Comparison of ENCODE assay signal across 10 mouse cellular contexts in genomic region chr6:124913721-124914285, GRCm38 (mm10). TPM values are rescaled to one million over a fixed set of nuclear protein-coding genes. Genes with fewer than 3 reads are reported as not detected.
DNase-seq lines count a peak whose midpoint lies in the region; ATAC-seq lines count a peak whose summit lies in the region.
"Had no signal": no experiment of that assay in that cellular context is flagged by ENCODE, and none has a peak within 500 bp of the region (broad histone marks: within the 10 kb centered on the region; RNA-seq: fewer than 3 reads in every experiment).

No protein-coding gene starts in this region.

- H3K9me3 ChIP-seq in heart, embryonic 12.5 days (replicated peaks), result no peaks in the 10 kb centered on the region
- H3K9me3 ChIP-seq in embryonic facial prominence, embryonic 10.5 days, result no peaks in the 10 kb centered on the region
- H3K9me3 ChIP-seq in hindbrain, embryonic 14.5 days (ENCODE audit: control insufficient read depth, low read length), result no peaks in the 10 kb centered on the region
- H3K9me3 ChIP-seq in midbrain, embryonic 10.5 days (replicated peaks), result no peaks in the 10 kb centered on the region

- H3K36me3 ChIP-seq in heart, embryonic 12.5 days, result peaks cover 21% of the 10 kb centered on the region
- H3K36me3 ChIP-seq in embryonic facial prominence, embryonic 10.5 days (replicated peaks), result peaks cover 36% of the 10 kb centered on the region
- peaks cover 28% of the 10 kb centered on the region for H3K36me3 ChIP-seq in hindbrain, embryonic 14.5 days (replicated peaks; ENCODE audit: control insufficient read depth, insufficient read depth)
- peaks cover 31% of the 10 kb centered on the region for H3K36me3 ChIP-seq in midbrain, embryonic 10.5 days

- H3K4me1 ChIP-seq in heart, embryonic 12.5 days (replicated peaks), result peaks cover 58% of the 10 kb centered on the region
- peaks cover 71% of the 10 kb centered on the region for H3K4me1 ChIP-seq in embryonic facial prominence, embryonic 10.5 days
- peaks cover 40% of the 10 kb centered on the region for H3K4me1 ChIP-seq in hindbrain, embryonic 14.5 days (replicated peaks; ENCODE audit: control insufficient read depth, insufficient read depth, low read length)
- peaks cover 77% of the 10 kb centered on the region for H3K4me1 ChIP-seq in midbrain, embryonic 10.5 days

- no peak overlapping the region for H3K4me3 ChIP-seq in heart, embryonic 12.5 days
- peak overlapping the region; percentile 25; the same call in 1 of the 2 replicates for H3K4me3 ChIP-seq in embryonic facial prominence, embryonic 10.5 days
- no peak overlapping the region for H3K4me3 ChIP-seq in hindbrain, embryonic 14.5 days (replicated peaks; ENCODE audit: low read length)
- peak overlapping the region; percentile 25; the same call in 1 of the 2 replicates for H3K4me3 ChIP-seq in midbrain, embryonic 10.5 days

- WGBS in heart, embryonic 12.5 days, result 79% methylated on average over 14 of the region's 14 CpGs
- WGBS in embryonic facial prominence, embryonic 10.5 days, result 58% methylated on average over 14 of the region's 14 CpGs
- WGBS in hindbrain, embryonic 14.5 days, result 49% methylated on average over 14 of the region's 14 CpGs
- WGBS in midbrain, embryonic 10.5 days, result 57% methylated on average over 14 of the region's 14 CpGs

- H3K4me2 ChIP-seq in heart, embryonic 12.5 days, result no peak overlapping the region
- H3K4me2 ChIP-seq in hindbrain, embryonic 14.5 days (replicated peaks), result peak overlapping the region; percentile 100; the same call in 1 of the 2 replicates

- intact Hi-C loops in heart, postnatal 36 days (cut with DNase I), result loop anchor here (10.0 kb wide), 1 partner anchor 441 kb away; no protein-coding TSS in a partner anchor

- H3K9ac ChIP-seq in heart, embryonic 12.5 days, result peak overlapping the region; percentile 26; the same call in 1 of the 2 replicates
- 0 out of 2 replicates have a peak overlapping the region, but pooled peaks have one; percentile 100 for H3K9ac ChIP-seq in hindbrain, embryonic 14.5 days

- peaks cover 16% of the 10 kb centered on the region for H3K27me3 ChIP-seq in heart, embryonic 12.5 days (replicated peaks)
- H3K27me3 ChIP-seq in embryonic facial prominence, embryonic 10.5 days (replicated peaks; ENCODE audit: low read depth, poor library complexity, severe bottlenecking), result peaks cover 37% of the 10 kb centered on the region
- H3K27me3 ChIP-seq in hindbrain, embryonic 14.5 days (ENCODE audit: control insufficient read depth, insufficient read depth, low read length), result no peaks in the 10 kb centered on the region
- peaks cover 40% of the 10 kb centered on the region for H3K27me3 ChIP-seq in midbrain, embryonic 10.5 days (ENCODE audit: low read depth, poor library complexity, severe bottlenecking)

- DNase-seq in heart, postnatal 36 days, result no peak
- DNase-seq in embryonic facial prominence, embryonic 10.5 days (ENCODE audit: low spot score), result no peak
- no peak for DNase-seq in hindbrain, embryonic 14.5 days (ENCODE audit: low spot score)
- DNase-seq in midbrain, embryonic 10.5 days (ENCODE audit: low spot score), result peak; percentile 24
- DNase-seq in left cerebral cortex, adult 18-20 months (ENCODE audit: low spot score in 2 of 2), result no peak
- DNase-seq in gastrocnemius, postnatal 25 days, result no peak
- DNase-seq: adrenal gland, postnatal 25 days; layer of hippocampus, postnatal 36 days had no signal

- H3K27ac ChIP-seq in heart, embryonic 12.5 days (ENCODE audit: poor library complexity, severe bottlenecking), result 0 out of 2 replicates have a peak overlapping the region, but pooled peaks have one; percentile 0
- peak overlapping the region; percentile 41 for H3K27ac ChIP-seq in embryonic facial prominence, embryonic 10.5 days (replicated peaks)
- peak overlapping the region; percentile 100 for H3K27ac ChIP-seq in hindbrain, embryonic 14.5 days
- peak overlapping the region; percentile 99 for H3K27ac ChIP-seq in midbrain, embryonic 10.5 days (replicated peaks)

- ATAC-seq in heart, embryonic 12.5 days (ENCODE audit: insufficient number of reproducible peaks, low FRiP score), result no peak
- ATAC-seq in hindbrain, embryonic 14.5 days (ENCODE audit: low FRiP score), result no peak
- ATAC-seq in erythroid progenitor cell, adult 5-6 weeks (replicated peaks; ENCODE audit: low FRiP score, poor library complexity, severe bottlenecking), result no peak

RNA-seq across cellular contexts. Expression of gene Lag3, which starts 2.3 kb away (rescaled TPM):
- 1.4 and 1.5 TPM in 2 replicates for polyA plus RNA-seq in heart, embryonic 12.5 days (2016; fragmentation: Nextera tagmentation; extraction: Ambion mirVana)
- total RNA-seq in heart, postnatal 36 days (2021), result under 1 TPM; 0.19 to 0.43 TPM
- polyA plus RNA-seq in embryonic facial prominence, embryonic 10.5 days (2016; fragmentation: Nextera tagmentation; extraction: Ambion mirVana), result 1.2 and 1.6 TPM in 2 replicates
- polyA plus RNA-seq in hindbrain, embryonic 14.5 days (2014; fragmentation: Nextera tagmentation; extraction: Ambion mirVana), result 2.1 and 2.8 TPM in 2 replicates
- 1.0 and 1.5 TPM in 2 replicates for polyA plus RNA-seq in midbrain, embryonic 10.5 days (2016; fragmentation: Nextera tagmentation; extraction: Ambion mirVana)
- 1.8 TPM in 1 of 2 replicates, not detected in the other for total RNA-seq in erythroid progenitor cell, adult 5-6 weeks (2015; ENCODE audit: low replicate concordance)
- total RNA-seq in erythroid progenitor cell, adult 5-6 weeks (2017; ENCODE audit: low replicate concordance), result 0.90 TPM in 1 of 2 replicates, not detected in the other
- total RNA-seq in left cerebral cortex, adult 18-20 months (2021), result 1 to 10 TPM; 2.6 to 3.2 TPM
- under 1 TPM in 1 of 2 experiments, not detected in 1; 0.51 TPM for total RNA-seq in gastrocnemius, postnatal 25 days (2021)

RNA-seq across cellular contexts. Expression of gene Ptms, which starts 6.1 kb away (rescaled TPM):
- polyA plus RNA-seq in heart, embryonic 12.5 days (2016; fragmentation: Nextera tagmentation; extraction: Ambion mirVana), result 233 and 243 TPM in 2 replicates
- 100 to 1,000 TPM; 192 to 194 TPM for total RNA-seq in heart, postnatal 36 days (2021)
- polyA plus RNA-seq in embryonic facial prominence, embryonic 10.5 days (2016; fragmentation: Nextera tagmentation; extraction: Ambion mirVana), result 203 and 213 TPM in 2 replicates
- polyA plus RNA-seq in hindbrain, embryonic 14.5 days (2014; fragmentation: Nextera tagmentation; extraction: Ambion mirVana), result 674 and 707 TPM in 2 replicates
- polyA plus RNA-seq in midbrain, embryonic 10.5 days (2016; fragmentation: Nextera tagmentation; extraction: Ambion mirVana), result 261 and 296 TPM in 2 replicates
- 15.5 and 20.5 TPM in 2 replicates for total RNA-seq in erythroid progenitor cell, adult 5-6 weeks (2015; ENCODE audit: low replicate concordance)
- 7.9 and 18.6 TPM in 2 replicates for total RNA-seq in erythroid progenitor cell, adult 5-6 weeks (2017; ENCODE audit: low replicate concordance)
- total RNA-seq in left cerebral cortex, adult 18-20 months (2021), result 100 to 1,000 TPM; 895 to 902 TPM
- total RNA-seq in gastrocnemius, postnatal 25 days (2021), result 100 to 1,000 TPM; 126 to 152 TPM

RNA-seq across cellular contexts. Expression of gene Mlf2, which starts 17.4 kb away (rescaled TPM):
- polyA plus RNA-seq in heart, embryonic 12.5 days (2016; fragmentation: Nextera tagmentation; extraction: Ambion mirVana), result 357 and 358 TPM in 2 replicates
- 100 to 1,000 TPM; 195 to 197 TPM for total RNA-seq in heart, postnatal 36 days (2021)
- 390 and 408 TPM in 2 replicates for polyA plus RNA-seq in embryonic facial prominence, embryonic 10.5 days (2016; fragmentation: Nextera tagmentation; extraction: Ambion mirVana)
- 577 and 614 TPM in 2 replicates for polyA plus RNA-seq in hindbrain, embryonic 14.5 days (2014; fragmentation: Nextera tagmentation; extraction: Ambion mirVana)
- 428 and 435 TPM in 2 replicates for polyA plus RNA-seq in midbrain, embryonic 10.5 days (2016; fragmentation: Nextera tagmentation; extraction: Ambion mirVana)
- 44.0 and 45.3 TPM in 2 replicates for total RNA-seq in erythroid progenitor cell, adult 5-6 weeks (2015; ENCODE audit: low replicate concordance)
- 18.5 and 42.2 TPM in 2 replicates for total RNA-seq in erythroid progenitor cell, adult 5-6 weeks (2017; ENCODE audit: low replicate concordance)
- 100 to 1,000 TPM; 626 to 639 TPM for total RNA-seq in left cerebral cortex, adult 18-20 months (2021)
- total RNA-seq in gastrocnemius, postnatal 25 days (2021), result 100 to 1,000 TPM; 207 to 210 TPM

RNA-seq across cellular contexts. Expression of gene Cd4, which starts 25.8 kb away (rescaled TPM):
- not detected in 2 replicates for polyA plus RNA-seq in heart, embryonic 12.5 days (2016; fragmentation: Nextera tagmentation; extraction: Ambion mirVana)
- under 1 TPM; 0.72 to 0.76 TPM for total RNA-seq in heart, postnatal 36 days (2021)
- not detected in 2 replicates for polyA plus RNA-seq in embryonic facial prominence, embryonic 10.5 days (2016; fragmentation: Nextera tagmentation; extraction: Ambion mirVana)
- polyA plus RNA-seq in hindbrain, embryonic 14.5 days (2014; fragmentation: Nextera tagmentation; extraction: Ambion mirVana), result 0.27 and 0.35 TPM in 2 replicates
- polyA plus RNA-seq in midbrain, embryonic 10.5 days (2016; fragmentation: Nextera tagmentation; extraction: Ambion mirVana), result 0.05 TPM in 1 of 2 replicates, not detected in the other
- 4.3 and 12.2 TPM in 2 replicates for total RNA-seq in erythroid progenitor cell, adult 5-6 weeks (2015; ENCODE audit: low replicate concordance)
- 5.0 and 6.8 TPM in 2 replicates for total RNA-seq in erythroid progenitor cell, adult 5-6 weeks (2017; ENCODE audit: low replicate concordance)
- total RNA-seq in left cerebral cortex, adult 18-20 months (2021), result 1 to 10 TPM; 4.2 to 8.6 TPM
- total RNA-seq in gastrocnemius, postnatal 25 days (2021), result 1 to 10 TPM in 1 of 2 experiments, not detected in 1; 1.2 TPM

RNA-seq across cellular contexts. Expression of gene Gpr162, which starts 50.0 kb away (rescaled TPM):
- 1.9 and 2.2 TPM in 2 replicates for polyA plus RNA-seq in heart, embryonic 12.5 days (2016; fragmentation: Nextera tagmentation; extraction: Ambion mirVana)
- under 1 TPM; 0.72 to 0.98 TPM for total RNA-seq in heart, postnatal 36 days (2021)
- 1.3 and 1.4 TPM in 2 replicates for polyA plus RNA-seq in embryonic facial prominence, embryonic 10.5 days (2016; fragmentation: Nextera tagmentation; extraction: Ambion mirVana)
- polyA plus RNA-seq in hindbrain, embryonic 14.5 days (2014; fragmentation: Nextera tagmentation; extraction: Ambion mirVana), result 16.6 and 17.6 TPM in 2 replicates
- 2.8 and 3.6 TPM in 2 replicates for polyA plus RNA-seq in midbrain, embryonic 10.5 days (2016; fragmentation: Nextera tagmentation; extraction: Ambion mirVana)
- total RNA-seq in erythroid progenitor cell, adult 5-6 weeks (2015; ENCODE audit: low replicate concordance), result not detected in 2 replicates
- not detected in 2 replicates for total RNA-seq in erythroid progenitor cell, adult 5-6 weeks (2017; ENCODE audit: low replicate concordance)
- total RNA-seq in left cerebral cortex, adult 18-20 months (2021), result 100 to 1,000 TPM; 212 to 232 TPM
- total RNA-seq in gastrocnemius, postnatal 25 days (2021), result under 1 TPM; 0.23 to 0.32 TPM

Comparison
In these comparisons a context has a peak if more than half of its experiments do, and no peak if none do; other contexts are left out.
1. H3K27ac ChIP-seq: peak in every context shown above with its lines; median percentile 100 in hindbrain, embryonic 14.5 days; 99 in midbrain, embryonic 10.5 days; 41 in embryonic facial prominence, embryonic 10.5 days; 0 in heart, embryonic 12.5 days.
2. H3K4me3 ChIP-seq: peak in embryonic facial prominence, embryonic 10.5 days (single experiment) and midbrain, embryonic 10.5 days (single experiment); none in heart, embryonic 12.5 days (single experiment) and hindbrain, embryonic 14.5 days (single experiment).
3. RNA of gene Ptms, which starts 6.1 kb away (total RNA-seq): 895 to 902 TPM in left cerebral cortex, adult 18-20 months, 192 to 194 TPM in heart, postnatal 36 days and 126 to 152 TPM in gastrocnemius, postnatal 25 days; 7.9 to 20.5 TPM in erythroid progenitor cell, adult 5-6 weeks; every median in the first group is over 4 times any median in the second.
4. RNA of gene Mlf2, which starts 17.4 kb away (total RNA-seq): 626 to 639 TPM in left cerebral cortex, adult 18-20 months, 207 to 210 TPM in gastrocnemius, postnatal 25 days and 195 to 197 TPM in heart, postnatal 36 days; 18.5 to 45.3 TPM in erythroid progenitor cell, adult 5-6 weeks; every median in the first group is over 4 times any median in the second.